Mouse (Mus musculus) CH12.LX (cell line): ENCODE results near the gene Prpf31. TPM values are rescaled to one million over a fixed set of nuclear protein-coding genes. Genes with fewer than 3 reads are reported as not detected.

Experiments
- DNase-seq: peaks from one replicate; pipeline ENCODE4 v3.0.0-alpha.2; 2013; ENCODE audit errors: extremely low read depth
- H3K27ac ChIP-seq: 2 replicates; pipeline ENCODE4 v1.5.1; 2012; ENCODE audit warnings: low read depth, mild to moderate bottlenecking, control low read depth, moderate library complexity; ENCODE audit not compliant: insufficient read depth
- H3K27me3 ChIP-seq: replicated peaks from 2 replicates; pipeline ENCODE3; 2012; ENCODE audit warnings: inconsistent platforms
- H3K36me3 ChIP-seq, 2 experiments: replicated peaks in 1 of 2; 2 replicates each; pipeline versions ENCODE3 to v1.6.1; 2012; ENCODE audit warnings: inconsistent platforms in 1 of 2, low read length in 1 of 2, mild to moderate bottlenecking in 1 of 2, mixed read lengths in 1 of 2, moderate library complexity in 1 of 2; ENCODE audit not compliant: control insufficient read depth in 1 of 2, insufficient read depth in 1 of 2
- H3K4me1 ChIP-seq, 2 experiments: 2 replicates each; pipeline ENCODE4 v1.6.1; 2012; ENCODE audit warnings: inconsistent platforms in 1 of 2, moderate library complexity in 1 of 2; ENCODE audit not compliant: insufficient read depth in 2 of 2, control insufficient read depth in 1 of 2
- H3K4me2 ChIP-seq: 2 replicates; pipeline ENCODE4 v1.6.1; 2012; ENCODE audit warnings: low read depth, mild to moderate bottlenecking, control low read depth; ENCODE audit not compliant: poor library complexity, insufficient read depth, severe bottlenecking
- H3K4me3 ChIP-seq, 3 experiments: fragments of 150-350 bp in 1 of 3; sonication (generic) in 1 of 3; replicated peaks in 1 of 3; 2 replicates each; pipeline versions ENCODE3 to v1.5.1; 2011 to 2012; ENCODE audit warnings: low read depth in 2 of 3, low read length in 2 of 3, mild to moderate bottlenecking in 2 of 3, moderate library complexity in 2 of 3, control low read depth in 1 of 3, improper control_type of control experiment in 1 of 3, inconsistent platforms in 1 of 3, mixed read lengths in 1 of 3; ENCODE audit not compliant: poor library complexity in 1 of 3
- H3K79me2 ChIP-seq: replicated peaks from 2 replicates; pipeline ENCODE4 v1.6.1; 2012; ENCODE audit warnings: mild to moderate bottlenecking, moderate library complexity; ENCODE audit not compliant: control insufficient read depth, poor library complexity, insufficient read depth, severe bottlenecking; ENCODE audit errors: extremely low read depth
- H3K9ac ChIP-seq: 2 replicates; pipeline ENCODE4 v1.6.1; 2012; ENCODE audit warnings: low read depth, mild to moderate bottlenecking, control low read depth, moderate library complexity; ENCODE audit not compliant: insufficient read depth
- H3K9me3 ChIP-seq: replicated peaks from 2 replicates; pipeline ENCODE3; 2012; ENCODE audit warnings: low read length, inconsistent platforms, mixed read lengths
- BHLHE40 ChIP-seq: IDR thresholded peaks from 2 replicates; pipeline ENCODE4 v1.6.1; 2011; ENCODE audit warnings: mild to moderate bottlenecking, low read depth, low read length, improper control_type of control experiment
- CHD1 ChIP-seq: IDR thresholded peaks from 2 replicates; pipeline ENCODE4 v1.6.1; 2012; ENCODE audit warnings: low read depth, low read length, improper control_type of control experiment, inconsistent platforms
- CHD2 ChIP-seq: IDR thresholded peaks from 2 replicates; pipeline ENCODE4 v1.6.1; 2011; ENCODE audit warnings: low read length, improper control_type of control experiment
- E2F4 ChIP-seq: IDR thresholded peaks from 2 replicates; pipeline ENCODE4 v1.6.1; 2011; ENCODE audit warnings: low read depth, low read length, improper control_type of control experiment; ENCODE audit not compliant: insufficient replicate concordance
- EP300 ChIP-seq: IDR thresholded peaks from 2 replicates; pipeline ENCODE4 v1.6.1; 2011; ENCODE audit warnings: low read length, improper control_type of control experiment
- ETS1 ChIP-seq: conservative IDR thresholded peaks from 2 replicates; pipeline ENCODE4 v1.6.1; 2012; ENCODE audit warnings: low read depth, mild to moderate bottlenecking, inconsistent platforms, low read length, improper control_type of control experiment, moderate library complexity
- HCFC1 ChIP-seq: IDR thresholded peaks from 2 replicates; pipeline ENCODE4 v1.6.1; 2012; ENCODE audit warnings: low read depth, mild to moderate bottlenecking, inconsistent platforms, low read length, improper control_type of control experiment
- IRF4 ChIP-seq: IDR thresholded peaks from 2 replicates; pipeline ENCODE4 v1.6.1; 2014; ENCODE audit warnings: low read depth, mild to moderate bottlenecking, inconsistent platforms, low read length, improper control_type of control experiment
- JUN ChIP-seq: IDR thresholded peaks from 2 replicates; pipeline ENCODE4 v1.6.1; 2011; ENCODE audit warnings: low read depth, mild to moderate bottlenecking, low read length, improper control_type of control experiment, moderate library complexity; ENCODE audit not compliant: insufficient read depth
- KAT2A ChIP-seq: IDR thresholded peaks from 2 replicates; pipeline ENCODE4 v1.6.1; 2012; ENCODE audit warnings: low read length, improper control_type of control experiment, inconsistent platforms; ENCODE audit not compliant: insufficient replicate concordance
- MAX ChIP-seq: IDR thresholded peaks from 2 replicates; pipeline ENCODE4 v1.6.1; 2011; ENCODE audit warnings: low read length, improper control_type of control experiment
- MAZ ChIP-seq: IDR thresholded peaks from 2 replicates; pipeline ENCODE4 v1.6.1; 2012; ENCODE audit warnings: low read depth, mild to moderate bottlenecking, inconsistent platforms, low read length, improper control_type of control experiment, moderate library complexity
- MEF2A ChIP-seq: IDR thresholded peaks from 2 replicates; pipeline ENCODE4 v1.6.1; 2014; ENCODE audit warnings: low read depth, mild to moderate bottlenecking, inconsistent platforms, low read length, improper control_type of control experiment, borderline replicate concordance
- MYC ChIP-seq: IDR thresholded peaks from 2 replicates; pipeline ENCODE4 v1.6.1; 2011; ENCODE audit warnings: low read depth, mild to moderate bottlenecking, improper control_type of control experiment, low read length
- NELFE ChIP-seq: IDR thresholded peaks from 2 replicates; pipeline ENCODE4 v1.6.1; 2011; ENCODE audit warnings: low read depth, low read length, improper control_type of control experiment
- NRF1 ChIP-seq: IDR thresholded peaks from 2 replicates; pipeline ENCODE4 v1.6.1; 2014; ENCODE audit warnings: low read depth, mild to moderate bottlenecking, inconsistent platforms, low read length, improper control_type of control experiment, moderate library complexity
- PAX5 ChIP-seq: IDR thresholded peaks from 2 replicates; pipeline ENCODE4 v1.6.1; 2012; ENCODE audit warnings: low read length, inconsistent platforms, mixed read lengths
- POLR2AphosphoS2 ChIP-seq: IDR thresholded peaks from 2 replicates; pipeline ENCODE4 v1.6.1; 2011; ENCODE audit warnings: low read depth, low read length, improper control_type of control experiment
- RAD21 ChIP-seq: IDR thresholded peaks from 2 replicates; pipeline ENCODE4 v1.6.1; 2011; ENCODE audit warnings: low read depth, mild to moderate bottlenecking, low read length, improper control_type of control experiment, moderate library complexity
- RCOR1 ChIP-seq: conservative IDR thresholded peaks from 2 replicates; pipeline ENCODE4 v1.6.1; 2012; ENCODE audit warnings: low read depth, mild to moderate bottlenecking, inconsistent platforms, low read length, improper control_type of control experiment
- SIN3A ChIP-seq: IDR thresholded peaks from 2 replicates; pipeline ENCODE4 v1.6.1; 2012; ENCODE audit warnings: low read length, improper control_type of control experiment, inconsistent platforms
- SMC3 ChIP-seq: IDR thresholded peaks from 2 replicates; pipeline ENCODE4 v1.6.1; 2011; ENCODE audit warnings: low read depth, low read length, improper control_type of control experiment
- TCF12 ChIP-seq: IDR thresholded peaks from 2 replicates; pipeline ENCODE4 v1.6.1; 2014; ENCODE audit warnings: low read depth, mild to moderate bottlenecking, inconsistent platforms, low read length, improper control_type of control experiment
- UBTF ChIP-seq: IDR thresholded peaks from 2 replicates; pipeline ENCODE4 v1.6.1; 2012; ENCODE audit warnings: low read depth, mild to moderate bottlenecking, inconsistent platforms, low read length, improper control_type of control experiment, moderate library complexity
- USF2 ChIP-seq: conservative IDR thresholded peaks from 2 replicates; pipeline ENCODE4 v1.6.1; 2011; ENCODE audit warnings: low read depth, low read length, improper control_type of control experiment
- ZMIZ1 ChIP-seq: IDR thresholded peaks from 2 replicates; pipeline ENCODE4 v1.6.1; 2012; ENCODE audit warnings: low read depth, mild to moderate bottlenecking, inconsistent platforms, low read length, improper control_type of control experiment
- dilution Hi-C: fragments of 300-500 bp; cut with MboI; formaldehyde crosslinking; loops from 2 replicates; pipeline ENCODE4 v1.14.3; 2020; ENCODE audit warnings: low sequenced_read_pairs; ENCODE audit not compliant: extremely low pct_unique_long_range_greater_than_20kb, extremely low pct_ligation_motif_present
- in situ Hi-C: fragments of 300-500 bp; cut with MboI; formaldehyde crosslinking; loops from 3 replicates; pipeline ENCODE4 v1.14.3; 2019; ENCODE audit warnings: low sequenced_read_pairs, low pct_ligation_motif_present, low pct_unique_long_range_greater_than_20kb, mixed read lengths
- polyA plus RNA-seq: library from polyadenylated mRNA; unstranded; fragments of >175 nt; gene quantifications from 2 replicates; pipeline ENCODE4 v1.2.1, GENCODE M21; 2012; ENCODE audit warnings: low read depth; ENCODE audit not compliant: insufficient read length
- total RNA-seq, 2 experiments: library from RNA; depleted of rRNA; stranded (reverse); fragments of 300-350 nt in 1 of 2; fragments of >200 nt in 1 of 2; gene quantifications; 2 replicates each; pipeline ENCODE4 v1.2.3; 2012 to 2014

The Prpf31 gene
- total and polyA plus RNA-seq, 3 experiments = 99.2 to 171 (median 117) TPM

DNA sequence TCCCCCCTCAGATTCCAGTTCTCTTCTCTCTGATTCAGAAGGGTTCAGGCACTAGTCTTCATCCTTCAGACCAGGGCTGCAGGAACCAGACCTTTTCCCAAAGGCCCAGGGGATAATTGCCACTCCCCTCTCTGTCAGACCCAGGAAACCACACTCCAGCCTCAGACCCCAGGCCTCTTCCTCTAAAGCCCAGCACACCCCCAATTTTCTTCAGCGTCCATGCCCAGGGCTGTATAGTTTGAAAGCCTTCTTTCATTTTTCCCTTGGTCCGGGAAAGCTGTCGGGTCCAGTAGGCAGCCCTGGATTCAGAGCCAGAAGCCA, 45.4 kb downstream of the Prpf31 start:
- in situ Hi-C loops = no loop called here
- Histone ChIP-seq H3K27ac (no peak overlapping the region), H3K79me2 (no peaks in the 10 kb centered on the region), H3K27me3 (no peaks in the 10 kb centered on the region), H3K4me1 (peaks cover 0 to 29% of the 10 kb centered on the region in 2 experiments; a peak in 2 of 4 replicates), H3K36me3 (peaks cover 0 to 38% of the 10 kb centered on the region in 2 experiments), H3K4me2 (no peak overlapping the region), H3K9me3 (no peaks in the 10 kb centered on the region), H3K9ac (no peak overlapping the region), H3K4me3 (no peak overlapping the region)
- no peak for TF ChIP-seq TCF12
- no peak for TF ChIP-seq IRF4
- no peak for TF ChIP-seq UBTF
- no peak for TF ChIP-seq ZMIZ1
- TF ChIP-seq CHD1 = no peak
- TF ChIP-seq POLR2AphosphoS2 = no peak
- TF ChIP-seq PAX5 = no peak
- no peak for TF ChIP-seq BHLHE40
- no peak for TF ChIP-seq SMC3
- TF ChIP-seq RCOR1 = no peak
- no peak for TF ChIP-seq EP300
- no peak for TF ChIP-seq SIN3A
- TF ChIP-seq USF2 = no peak
- no peak for TF ChIP-seq MYC
- DNase-seq = no peak
- dilution Hi-C loops = no loop called here

DNA sequence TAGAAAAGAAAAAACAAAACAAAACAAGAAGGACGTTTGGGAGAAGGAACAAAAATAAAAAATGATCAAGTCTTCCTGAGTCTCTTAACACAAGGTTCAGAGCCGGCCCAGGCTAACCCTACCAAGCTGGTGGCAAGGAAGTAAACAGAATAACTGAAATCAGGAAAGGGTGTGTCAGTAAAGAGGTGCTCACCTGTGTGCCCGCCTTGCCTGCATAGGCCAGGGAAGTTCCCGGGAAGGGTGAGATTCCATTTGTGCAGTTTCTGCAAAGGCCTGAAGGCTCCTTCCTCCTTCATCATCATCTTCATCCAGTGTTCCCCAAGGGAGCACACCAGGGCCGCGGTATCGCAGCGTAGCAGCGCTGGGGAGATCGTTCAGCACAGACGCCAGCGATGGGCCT, 46.6 kb downstream of the Prpf31 start:
- H3K4me3 ChIP-seq = no peak overlapping the region
- dilution Hi-C loops = no loop called here
- in situ Hi-C loops = no loop called here
- H3K27me3 ChIP-seq = no peaks in the 10 kb centered on the region
- peaks cover 0 to 31% of the 10 kb centered on the region in 2 experiments; a peak in 2 of 4 replicates for H3K4me1 ChIP-seq
- H3K9me3 ChIP-seq = no peaks in the 10 kb centered on the region
- no peaks in the 10 kb centered on the region for H3K79me2 ChIP-seq
- no peak overlapping the region for H3K4me2 ChIP-seq
- H3K27ac ChIP-seq = no peak overlapping the region
- TF ChIP-seq SMC3 = no peak
- no peak for TF ChIP-seq USF2
- no peak for TF ChIP-seq ETS1
- TF ChIP-seq NRF1 = no peak
- TF ChIP-seq MAZ = no peak
- no peak for TF ChIP-seq UBTF
- TF ChIP-seq HCFC1 = no peak
- no peak for TF ChIP-seq MEF2A
- TF ChIP-seq EP300 = no peak
- TF ChIP-seq RAD21 = no peak
- TF ChIP-seq KAT2A = no peak
- no peak for TF ChIP-seq BHLHE40
- no peak for TF ChIP-seq NELFE
- TF ChIP-seq JUN = no peak
- no peak for TF ChIP-seq MAX
- TF ChIP-seq E2F4 = no peak
- no peak for TF ChIP-seq CHD2
- peaks cover 2 to 39% of the 10 kb centered on the region in 2 experiments for H3K36me3 ChIP-seq
- no peak for DNase-seq
- no peak overlapping the region for H3K9ac ChIP-seq
